ENCODE assay signal across 8 mouse cellular contexts in the genomic region with DNA sequence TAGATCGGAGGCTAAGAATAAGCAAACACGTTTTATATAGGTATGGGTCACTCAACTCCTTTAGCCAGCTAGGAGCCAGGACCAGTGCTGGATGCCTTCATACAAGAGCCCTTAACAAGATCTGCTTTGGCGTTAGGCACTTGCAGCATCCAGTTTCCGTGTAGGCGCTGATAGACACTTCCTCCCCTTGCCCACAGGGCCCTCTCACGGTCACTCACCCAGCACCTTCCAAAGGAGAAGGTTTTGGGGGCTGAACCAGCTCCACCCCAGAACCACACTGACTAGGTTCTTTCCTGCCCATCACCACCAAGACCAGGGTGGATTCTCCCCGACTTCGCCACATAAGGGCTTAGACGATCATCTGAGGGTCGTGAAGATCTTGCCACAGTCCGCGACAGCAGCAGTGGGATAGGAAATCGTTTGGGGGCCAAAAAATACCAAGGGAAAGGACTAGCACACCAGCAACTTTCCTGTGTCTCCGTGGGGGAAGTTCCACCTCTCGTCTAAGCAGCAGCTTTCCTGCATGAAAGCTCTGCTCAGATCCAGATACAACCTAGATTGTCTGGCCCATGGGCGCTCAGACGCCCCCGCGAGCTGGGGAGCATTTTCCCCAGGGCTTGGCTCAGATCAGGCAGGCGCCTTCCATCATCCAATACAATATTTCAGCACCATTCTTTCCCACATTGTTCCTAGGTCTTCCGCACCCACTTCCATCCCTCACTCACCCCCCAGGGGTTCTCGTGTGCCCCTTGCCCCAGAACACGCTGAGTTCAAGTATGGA. TPM values are rescaled to one million over a fixed set of nuclear protein-coding genes. Genes with fewer than 3 reads are reported as not detected.
A peak's percentile ranks its signal among the peaks of the same experiment; 100 is the strongest.
DNase-seq lines count a peak whose midpoint lies in the region; ATAC-seq and TF ChIP-seq lines count a peak whose summit lies in the region.

No protein-coding gene starts in this region.

- no peak overlapping the region for H3K27ac ChIP-seq in heart, embryonic 10.5 days
- no peak overlapping the region for H3K27ac ChIP-seq in forebrain, embryonic 16.5 days (ENCODE audit: low read length)
- H3K27ac ChIP-seq in liver, embryonic 16.5 days (ENCODE audit: low read length) = no peak overlapping the region

- peak overlapping the region; percentile 61 for H3K9ac ChIP-seq in forebrain, embryonic 16.5 days (replicated peaks; ENCODE audit: low read depth, low read length)
- peak overlapping the region; percentile 46 for H3K9ac ChIP-seq in liver, embryonic 16.5 days (ENCODE audit: low read depth, low read length)

- peak; percentile 11 for ATAC-seq in forebrain, embryonic 16.5 days
- no peak for ATAC-seq in liver, embryonic 16.5 days (ENCODE audit: low read depth)

- H3K4me1 ChIP-seq in heart, embryonic 10.5 days = peaks cover 34% of the 10 kb centered on the region
- peaks cover 23% of the 10 kb centered on the region for H3K4me1 ChIP-seq in E14TG2a.4 (replicated peaks; ENCODE audit: low read depth, low read length)
- H3K4me1 ChIP-seq in forebrain, embryonic 16.5 days (replicated peaks; ENCODE audit: control insufficient read depth, insufficient read depth, low read length) = peaks cover 16% of the 10 kb centered on the region
- H3K4me1 ChIP-seq in liver, embryonic 16.5 days (ENCODE audit: control insufficient read depth, low read depth, low read length) = peaks cover 17% of the 10 kb centered on the region

- no peaks in the 10 kb centered on the region for H3K9me3 ChIP-seq in heart, embryonic 10.5 days
- no peaks in the 10 kb centered on the region for H3K9me3 ChIP-seq in E14TG2a.4 (ENCODE audit: low read length)
- no peaks in the 10 kb centered on the region for H3K9me3 ChIP-seq in forebrain, embryonic 16.5 days (ENCODE audit: control insufficient read depth, low read length)
- no peaks in the 10 kb centered on the region for H3K9me3 ChIP-seq in liver, embryonic 16.5 days (replicated peaks; ENCODE audit: control insufficient read depth, low read length)

- TF ChIP-seq CTCF in E14TG2a.4 (conservative IDR thresholded peaks at IDR 0.05; ENCODE audit: low read length) = no peak

- peak overlapping the region; percentile 96 for H3K4me2 ChIP-seq in forebrain, embryonic 16.5 days (ENCODE audit: low read length)
- H3K4me2 ChIP-seq in liver, embryonic 16.5 days (ENCODE audit: low read depth, low read length) = peak overlapping the region; percentile 82

- peaks cover 86% of the 10 kb centered on the region for H3K27me3 ChIP-seq in heart, embryonic 10.5 days (ENCODE audit: insufficient read depth, poor library complexity, severe bottlenecking)
- H3K27me3 ChIP-seq in E14TG2a.4 (ENCODE audit: insufficient read depth, low read length) = peaks cover 89% of the 10 kb centered on the region
- peaks cover 25% of the 10 kb centered on the region for H3K27me3 ChIP-seq in forebrain, embryonic 16.5 days (replicated peaks; ENCODE audit: control insufficient read depth, insufficient read depth, low read length)
- H3K27me3 ChIP-seq in liver, embryonic 16.5 days (ENCODE audit: control insufficient read depth, insufficient read depth, low read depth, low read length) = peaks cover 14% of the 10 kb centered on the region

- H3K36me3 ChIP-seq in heart, embryonic 10.5 days = no peaks in the 10 kb centered on the region
- no peaks in the 10 kb centered on the region for H3K36me3 ChIP-seq in E14TG2a.4 (ENCODE audit: insufficient read depth, low read length)
- no peaks in the 10 kb centered on the region for H3K36me3 ChIP-seq in forebrain, embryonic 16.5 days (ENCODE audit: control insufficient read depth, insufficient read depth)
- H3K36me3 ChIP-seq in liver, embryonic 16.5 days (ENCODE audit: control insufficient read depth, insufficient read depth) = no peaks in the 10 kb centered on the region

- H3K4me3 ChIP-seq in heart, embryonic 10.5 days = peak overlapping the region; percentile 63
- H3K4me3 ChIP-seq in E14TG2a.4 (replicated peaks; ENCODE audit: low read length) = peak overlapping the region; percentile 86
- peak overlapping the region; percentile 52 for H3K4me3 ChIP-seq in forebrain, embryonic 16.5 days (replicated peaks; ENCODE audit: low read length)
- peak overlapping the region; percentile 54 for H3K4me3 ChIP-seq in liver, embryonic 16.5 days (ENCODE audit: low read depth, low read length)

- WGBS in heart, embryonic 10.5 days = 2% methylated on average over 23 of the region's 23 CpGs
- 3% methylated on average over 23 of the region's 23 CpGs for WGBS in forebrain, embryonic 16.5 days
- 2% methylated on average over 23 of the region's 23 CpGs for WGBS in liver, embryonic 16.5 days (ENCODE audit: insufficient replicate concordance)

- DNase-seq in heart, embryonic 10.5 days (ENCODE audit: low spot score) = no peak
- no peak for DNase-seq in heart, adult 18-20 months
- DNase-seq in adrenal gland, postnatal 25 days = no peak
- no peak for DNase-seq in cerebellum, postnatal 4 days (ENCODE audit: low spot score in 2 of 2)
- DNase-seq in urinary bladder, postnatal 10 days (ENCODE audit: low spot score) = no peak

RNA-seq across cellular contexts. Expression of a gene that starts 0.8 kb away (rescaled TPM):
- 4.4 and 5.7 TPM in 2 replicates for polyA plus RNA-seq in heart, embryonic 10.5 days (2016; fragmentation: Nextera tagmentation; extraction: Ambion mirVana)
- total RNA-seq in heart, adult 18-20 months (2021) = 1 to 10 TPM; 5.7 to 6.2 TPM
- 19.0 and 25.9 TPM in 2 replicates for polyA plus RNA-seq in forebrain, embryonic 16.5 days (2015; fragmentation: Nextera tagmentation; extraction: Ambion mirVana)
- 4.9 and 6.3 TPM in 2 replicates for polyA plus RNA-seq in liver, embryonic 16.5 days (2015; fragmentation: Nextera tagmentation; extraction: Ambion mirVana)
- total RNA-seq in adrenal gland, postnatal 25 days (2021) = 0.86 and 1.4 TPM in 2 replicates

RNA-seq across cellular contexts. Expression of a gene that starts 3.6 kb away (rescaled TPM):
- 7.6 and 10.0 TPM in 2 replicates for polyA plus RNA-seq in heart, embryonic 10.5 days (2016; fragmentation: Nextera tagmentation; extraction: Ambion mirVana)
- 1 to 10 TPM; 8.3 to 9.1 TPM for total RNA-seq in heart, adult 18-20 months (2021)
- polyA plus RNA-seq in forebrain, embryonic 16.5 days (2015; fragmentation: Nextera tagmentation; extraction: Ambion mirVana) = 9.2 and 9.4 TPM in 2 replicates
- 5.4 and 5.5 TPM in 2 replicates for polyA plus RNA-seq in liver, embryonic 16.5 days (2015; fragmentation: Nextera tagmentation; extraction: Ambion mirVana)
- 15.7 and 18.8 TPM in 2 replicates for total RNA-seq in adrenal gland, postnatal 25 days (2021)

RNA-seq across cellular contexts. Expression of a gene that starts 12.9 kb away (rescaled TPM):
- polyA plus RNA-seq in heart, embryonic 10.5 days (2016; fragmentation: Nextera tagmentation; extraction: Ambion mirVana) = 0.75 and 0.77 TPM in 2 replicates
- total RNA-seq in heart, adult 18-20 months (2021) = 1 to 10 TPM; 3.9 to 4.9 TPM
- polyA plus RNA-seq in forebrain, embryonic 16.5 days (2015; fragmentation: Nextera tagmentation; extraction: Ambion mirVana) = 0.86 and 0.89 TPM in 2 replicates
- polyA plus RNA-seq in liver, embryonic 16.5 days (2015; fragmentation: Nextera tagmentation; extraction: Ambion mirVana) = 0.16 and 0.34 TPM in 2 replicates
- total RNA-seq in adrenal gland, postnatal 25 days (2021) = 4.8 and 5.8 TPM in 2 replicates

RNA-seq across cellular contexts. Expression of a gene that starts 24.1 kb away (rescaled TPM):
- 43.7 and 52.2 TPM in 2 replicates for polyA plus RNA-seq in heart, embryonic 10.5 days (2016; fragmentation: Nextera tagmentation; extraction: Ambion mirVana)
- 10 to 100 TPM; 67.1 to 69.5 TPM for total RNA-seq in heart, adult 18-20 months (2021)
- 42.4 and 44.6 TPM in 2 replicates for polyA plus RNA-seq in forebrain, embryonic 16.5 days (2015; fragmentation: Nextera tagmentation; extraction: Ambion mirVana)
- polyA plus RNA-seq in liver, embryonic 16.5 days (2015; fragmentation: Nextera tagmentation; extraction: Ambion mirVana) = 15.7 and 16.0 TPM in 2 replicates
- total RNA-seq in adrenal gland, postnatal 25 days (2021) = 27.5 and 35.3 TPM in 2 replicates
